Mouse (Mus musculus) liver, postnatal 0 days (tissue): ENCODE measurements around the gene Slc2a12. TPM values are rescaled to one million over a fixed set of nuclear protein-coding genes. Genes with fewer than 3 reads are reported as not detected.

Experiments
- ATAC-seq: fragments of 200-750 bp; cut with Nextera tagmentation; 2 replicates; pipeline ENCODE4 v1.8.0; 2017; ENCODE audit warnings: mild to moderate bottlenecking, moderate library complexity
- DNase-seq: peaks from one replicate; pipeline ENCODE4 v3.0.0-alpha.2; 2016
- H3K27ac ChIP-seq: fragments of 300-500 bp; sonication (generic); 2 replicates; pipeline ENCODE4 v1.5.1; 2014; ENCODE audit warnings: antibody characterized with exemption, moderate library complexity, mild to moderate bottlenecking, low read depth
- H3K27me3 ChIP-seq: fragments of 300-500 bp; sonication (generic); 2 replicates; pipeline ENCODE4 v1.6.1; 2014; ENCODE audit warnings: low read length, control low read depth, mixed read lengths; ENCODE audit not compliant: insufficient read depth
- H3K36me3 ChIP-seq: fragments of 300-500 bp; sonication (generic); replicated peaks from 2 replicates; pipeline ENCODE4 v1.6.1; 2014; ENCODE audit warnings: mild to moderate bottlenecking, control low read depth, low read length, moderate library complexity, mixed read lengths; ENCODE audit not compliant: insufficient read depth
- H3K4me1 ChIP-seq: fragments of 300-500 bp; sonication (generic); 2 replicates; pipeline ENCODE4 v1.6.1; 2014; ENCODE audit warnings: antibody characterized with exemption, mild to moderate bottlenecking, control low read depth; ENCODE audit not compliant: insufficient read depth
- H3K4me2 ChIP-seq: fragments of 300-500 bp; sonication (generic); 2 replicates; pipeline ENCODE4 v1.6.1; 2014; ENCODE audit warnings: low read depth, mild to moderate bottlenecking, low read length, moderate library complexity, mixed read lengths
- H3K4me3 ChIP-seq: fragments of 300-500 bp; sonication (generic); 2 replicates; pipeline ENCODE4 v1.5.1; 2014; ENCODE audit warnings: low read depth, low read length
- H3K9ac ChIP-seq: fragments of 300-500 bp; sonication (generic); replicated peaks from 2 replicates; pipeline ENCODE4 v1.6.1; 2014; ENCODE audit warnings: mild to moderate bottlenecking, moderate library complexity
- H3K9me3 ChIP-seq: fragments of 300-500 bp; sonication (generic); 2 replicates; pipeline ENCODE4 v1.6.1; 2016; ENCODE audit warnings: mild to moderate bottlenecking, control low read depth, low read length, mixed read lengths
- CTCF ChIP-seq: sonication (generic); IDR thresholded peaks from 2 replicates; pipeline ENCODE4 v1.5.1; 2016; ENCODE audit warnings: antibody characterized with exemption, low read depth
- EP300 ChIP-seq: IDR thresholded peaks from 2 replicates; pipeline ENCODE4 v1.6.1; 2016; ENCODE audit warnings: antibody characterized with exemption, low read depth, mild to moderate bottlenecking
- WGBS: fragments of 180-500 bp; shearing (Covaris S2); extraction: QIAGEN DNeasy Blood & Tissue Kit; methylation state at CpG from one replicate; pipeline ENCODE4 v1.1.7; 2014; ENCODE audit not compliant: insufficient replicate concordance; 5-methylcytosine and 5-hydroxymethylcytosine counted together
- polyA plus RNA-seq: library from polyadenylated mRNA; unstranded; fragments of >200 nt; fragmentation: Nextera tagmentation; extraction: Ambion mirVana; gene quantifications from 2 replicates; pipeline ENCODE4 v1.2.1, GENCODE M21; 2015

Slc2a12 gene
- polyA plus RNA-seq, 1 experiment from 2014 or later, result not detected

GRCm38 (mm10) chr10:22720781-22721529 lies 76.1 kb downstream of the Slc2a12 start:
- H3K4me3 ChIP-seq, result no peak overlapping the region
- H3K27ac ChIP-seq, result no peak overlapping the region
- TF ChIP-seq EP300 (no peak), CTCF (no peak)
- no peak for ATAC-seq
- H3K9me3 ChIP-seq, result no peaks in the 10 kb centered on the region
- no peaks in the 10 kb centered on the region for H3K36me3 ChIP-seq
- H3K9ac ChIP-seq, result no peak overlapping the region
- H3K4me2 ChIP-seq, result no peak overlapping the region
- no peaks in the 10 kb centered on the region for H3K27me3 ChIP-seq
- no peaks in the 10 kb centered on the region for H3K4me1 ChIP-seq
- 85% methylated on average over 5 of the region's 5 CpGs for WGBS
- no peak for DNase-seq

- H3K27me3 ChIP-seq, result no peaks in the 10 kb centered on the region
- DNase-seq (no peak), ATAC-seq (no peak)
- 31% methylated on average over 4 of the region's 4 CpGs for WGBS
- no peak overlapping the region for H3K4me3 ChIP-seq
- H3K9ac ChIP-seq, result no peak overlapping the region
- H3K36me3 ChIP-seq, result no peaks in the 10 kb centered on the region
- no peak overlapping the region for H3K27ac ChIP-seq
- H3K4me1 ChIP-seq, result peaks cover 11% of the 10 kb centered on the region
- TF ChIP-seq EP300 (no peak), CTCF (no peak)
- H3K4me2 ChIP-seq, result no peak overlapping the region
- H3K9me3 ChIP-seq, result no peaks in the 10 kb centered on the region
These were observed 80.4 kb downstream of the Slc2a12 start for GRCm38 (mm10) chr10:22725166-22725565.

GRCm38 (mm10) chr10:22726295-22726694 lies 81.5 kb downstream of the Slc2a12 start:
- peaks cover 15% of the 10 kb centered on the region for H3K4me1 ChIP-seq
- no peaks in the 10 kb centered on the region for H3K36me3 ChIP-seq
- no peaks in the 10 kb centered on the region for H3K27me3 ChIP-seq
- 78% methylated on average over 7 of the region's 7 CpGs for WGBS
- H3K4me2 ChIP-seq, result no peak overlapping the region
- no peak overlapping the region for H3K27ac ChIP-seq
- ATAC-seq (no peak), DNase-seq (no peak)
- TF ChIP-seq CTCF, result no peak
- TF ChIP-seq EP300, result no peak
- H3K9ac ChIP-seq, result no peak overlapping the region
- no peaks in the 10 kb centered on the region for H3K9me3 ChIP-seq
- H3K4me3 ChIP-seq, result no peak overlapping the region

- Histone ChIP-seq H3K4me2 (no peak overlapping the region), H3K9me3 (no peaks in the 10 kb centered on the region), H3K9ac (no peak overlapping the region), H3K27me3 (no peaks in the 10 kb centered on the region), H3K36me3 (no peaks in the 10 kb centered on the region), H3K27ac (no peak overlapping the region), H3K4me3 (no peak overlapping the region), H3K4me1 (peaks cover 27% of the 10 kb centered on the region)
- no peak for ATAC-seq
- WGBS, result 80% methylated on average over 1 of the region's 1 CpGs
- TF ChIP-seq CTCF, result no peak
- no peak for TF ChIP-seq EP300
- no peak for DNase-seq
These were observed 83.4 kb downstream of the Slc2a12 start for GRCm38 (mm10) chr10:22728257-22728656.

- TF ChIP-seq EP300, result no peak
- no peak for TF ChIP-seq CTCF
- DNase-seq, result peak; percentile 77
- H3K27ac ChIP-seq, result peak overlapping the region; percentile 97
- ATAC-seq, result peak; percentile 66
- H3K9me3 ChIP-seq, result no peaks in the 10 kb centered on the region
- 1% methylated on average over 39 of the region's 39 CpGs for WGBS
- peaks cover 27% of the 10 kb centered on the region for H3K4me1 ChIP-seq
- H3K36me3 ChIP-seq, result no peaks in the 10 kb centered on the region
- H3K27me3 ChIP-seq, result no peaks in the 10 kb centered on the region
- H3K4me2 ChIP-seq, result peak overlapping the region; percentile 97
- peak overlapping the region; percentile 96 for H3K9ac ChIP-seq
- H3K4me3 ChIP-seq, result peak overlapping the region; percentile 100
These were observed 85.6 kb downstream of the Slc2a12 start for GRCm38 (mm10) chr10:22730266-22730991.

- 0% methylated on average over 29 of the region's 33 CpGs for WGBS
These were observed 86.1 kb downstream of the Slc2a12 start for GRCm38 (mm10) chr10:22730992-22731271.

More at GRCm38 (mm10) chr10:22730992-22731271, 86.1 kb downstream of the Slc2a12 start:
- Histone ChIP-seq H3K4me1 (peaks cover 27% of the 10 kb centered on the region), H3K36me3 (no peaks in the 10 kb centered on the region), H3K27me3 (no peaks in the 10 kb centered on the region), H3K27ac (peak overlapping the region; percentile 97), H3K4me2 (peak overlapping the region; percentile 97), H3K9me3 (no peaks in the 10 kb centered on the region), H3K9ac (peak overlapping the region; percentile 96), H3K4me3 (peak overlapping the region; percentile 100)
- TF ChIP-seq EP300 (no peak), CTCF (no peak)
- ATAC-seq (peak; percentile 42; the same call in 1 of the 2 replicates), DNase-seq (no peak)
